Mouse (Mus musculus) splenic B cell, adult 2 months (primary cell): ENCODE data around the gene Olfr774.
"Not testable (repeated sequence)": the region's sequence is repeated elsewhere in the genome, so short reads cannot be mapped to it uniquely, and the experiment has no call there.

Experiments used
- DNase-seq: peaks from one replicate; pipeline ENCODE4 v3.0.0-alpha.2; 2011; ENCODE audit warnings: low read depth, low spot score
- H3K27me3 ChIP-seq: 2 replicates; pipeline ENCODE4 v1.6.1; 2012; ENCODE audit warnings: mild to moderate bottlenecking, low read length, moderate library complexity, mixed read lengths; ENCODE audit not compliant: control insufficient read depth, poor library complexity, insufficient read depth, severe bottlenecking
- H3K36me3 ChIP-seq: 2 replicates; pipeline ENCODE4 v1.6.1; 2012; ENCODE audit warnings: mild to moderate bottlenecking, low read length, moderate library complexity, mixed read lengths; ENCODE audit not compliant: control insufficient read depth, poor library complexity, insufficient read depth, severe bottlenecking

Olfr774 gene

GRCm38 (mm10) chr10:129235904-129236303 is at the start of gene Olfr774:
Olfr774 (plus strand) TSS chr10:129236204.
- Histone ChIP-seq H3K27me3 (no peaks in the 10 kb centered on the region), H3K36me3 (no peaks in the 10 kb centered on the region)
- DNase-seq: no peak

- H3K27me3 ChIP-seq, H3K36me3 ChIP-seq, DNase-seq: not testable (repeated sequence)
These were observed 48.7 kb upstream of the Olfr774 start, which contains the start of gene Olfr773 for GRCm38 (mm10) chr10:129187319-129187718. Olfr773 (minus strand) TSS chr10:129187419.

GRCm38 (mm10) chr10:129230737-129231136 is 5.3 kb upstream of the Olfr774 start:
- DNase-seq: no peak
- Histone ChIP-seq H3K36me3 (no peaks in the 10 kb centered on the region), H3K27me3 (no peaks in the 10 kb centered on the region)

GRCm38 (mm10) chr10:129248112-129248511 is 12.1 kb downstream of the Olfr774 start, which contains the start of gene Olfr775:
Olfr775 (plus strand) TSS chr10:129248412.
- no peak for DNase-seq

GRCm38 (mm10) chr10:129258827-129259226 is 22.8 kb downstream of the Olfr774 start, which contains the start of gene Olfr776:
Olfr776 (plus strand) TSS chr10:129259127.
- Histone ChIP-seq H3K27me3 (no peaks in the 10 kb centered on the region), H3K36me3 (no peaks in the 10 kb centered on the region)
- DNase-seq: no peak

More at GRCm38 (mm10) chr10:129248112-129248511, 12.1 kb downstream of the Olfr774 start, which contains the start of gene Olfr775:
- Histone ChIP-seq H3K27me3 (no peaks in the 10 kb centered on the region), H3K36me3 (no peaks in the 10 kb centered on the region)

- no peak for DNase-seq
- Histone ChIP-seq H3K27me3 (no peaks in the 10 kb centered on the region), H3K36me3 (no peaks in the 10 kb centered on the region)
These were observed 35.1 kb downstream of the Olfr774 start, which contains the start of gene Olfr777 for GRCm38 (mm10) chr10:129271081-129271535. Olfr777 (minus strand) TSS chr10:129271485.
